Mouse (Mus musculus) C2C12 (cell line): ENCODE results near the gene Tmem150c. TPM values are rescaled to one million over a fixed set of nuclear protein-coding genes. Genes with fewer than 3 reads are reported as not detected.

Source experiments
- H3K27me3 ChIP-seq: one replicate; pipeline ENCODE4 v1.6.1; 2011; ENCODE audit not compliant: control insufficient read depth, insufficient read depth, insufficient read length
- H3K36me3 ChIP-seq: one replicate; pipeline ENCODE4 v1.6.1; 2011; ENCODE audit not compliant: control insufficient read depth, insufficient read depth
- H3K4me3 ChIP-seq: one replicate; pipeline ENCODE4 v1.5.1; 2011; ENCODE audit warnings: mild to moderate bottlenecking, control low read depth; ENCODE audit not compliant: poor library complexity, insufficient read depth, severe bottlenecking
- H3K79me2 ChIP-seq: one replicate; pipeline ENCODE4 v1.6.1; 2011; ENCODE audit not compliant: control insufficient read depth, insufficient read depth
- H3K79me3 ChIP-seq: one replicate; pipeline ENCODE4 v1.6.1; 2011; ENCODE audit warnings: low read depth, control low read depth
- H3ac ChIP-seq: one replicate; pipeline ENCODE3; 2011; ENCODE audit warnings: low read depth; ENCODE audit not compliant: control insufficient read depth, insufficient read length
- CEBPB ChIP-seq: IDR thresholded peaks from one replicate; pipeline ENCODE4 v1.6.1; 2011; ENCODE audit warnings: low read depth, mild to moderate bottlenecking, control low read depth, moderate library complexity
- CTCF ChIP-seq: IDR thresholded peaks from one replicate; pipeline ENCODE4 v1.5.1; 2011; ENCODE audit not compliant: control insufficient read depth, insufficient read depth, insufficient read length
- FOSL1 ChIP-seq: IDR thresholded peaks from one replicate; pipeline ENCODE4 v1.8.0; 2011; ENCODE audit warnings: mild to moderate bottlenecking, low read length; ENCODE audit not compliant: poor library complexity, insufficient read depth, severe bottlenecking
- MAX ChIP-seq: IDR thresholded peaks from one replicate; pipeline ENCODE4 v1.6.1; 2011; ENCODE audit warnings: mild to moderate bottlenecking, control low read depth
- MYOD1 ChIP-seq: IDR thresholded peaks from one replicate; pipeline ENCODE4 v1.6.1; 2011; ENCODE audit warnings: low read depth; ENCODE audit not compliant: control insufficient read depth, insufficient read length
- MYOG ChIP-seq: IDR thresholded peaks from one replicate; pipeline ENCODE4 v1.6.1; 2011; ENCODE audit not compliant: control insufficient read depth, insufficient read length; ENCODE audit errors: extremely low read depth
- USF1 ChIP-seq: IDR thresholded peaks from one replicate; pipeline ENCODE4 v1.6.1; 2011; ENCODE audit warnings: low read depth, mild to moderate bottlenecking, control low read depth, moderate library complexity
- polyA plus RNA-seq: library from polyadenylated mRNA; unstranded; fragments of >200 nt; fragmentation: generic; extraction: Trizol; gene quantifications from one replicate; pipeline ENCODE4 v1.2.1, GENCODE M21; 2012; ENCODE audit warnings: missing spikeins

The Tmem150c gene
- polyA plus RNA-seq, 1 experiment, result not detected

GRCm38 (mm10) chr5:100090515-100091262, 68.9 kb downstream of the Tmem150c start:
- H3K27me3 ChIP-seq, result peaks cover 30% of the 10 kb centered on the region
- H3ac ChIP-seq, result no peak overlapping the region
- H3K79me2 ChIP-seq, result no peaks in the 10 kb centered on the region
- no peaks in the 10 kb centered on the region for H3K79me3 ChIP-seq
- H3K36me3 ChIP-seq, result no peaks in the 10 kb centered on the region
- TF ChIP-seq CTCF, result no peak
- TF ChIP-seq CEBPB, result no peak
- no peak for TF ChIP-seq USF1
- TF ChIP-seq MAX, result no peak
- TF ChIP-seq FOSL1, result no peak
- TF ChIP-seq MYOG, result no peak
- TF ChIP-seq MYOD1, result no peak
- H3K4me3 ChIP-seq, result no peak overlapping the region

DNA sequence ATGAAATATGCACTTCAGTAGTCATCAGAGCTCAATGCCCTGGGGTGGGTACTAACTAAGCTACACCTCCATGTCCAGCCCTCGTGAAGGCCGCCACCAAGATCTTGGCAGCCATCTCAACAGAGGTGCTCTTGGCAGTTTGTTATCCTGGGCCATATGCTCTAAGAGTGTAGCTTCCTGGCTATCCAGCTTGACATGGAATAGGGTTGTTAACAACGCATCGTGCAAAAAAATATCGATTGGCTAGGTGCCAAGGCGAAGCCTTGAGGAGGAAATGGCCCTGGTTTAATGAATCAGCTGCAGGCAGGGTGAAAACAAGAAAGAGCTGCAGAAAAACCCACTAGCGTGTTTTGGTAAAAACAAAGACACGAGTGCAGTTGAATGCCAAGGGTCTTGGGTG, 74.5 kb downstream of the Tmem150c start:
- Histone ChIP-seq H3K79me3 (no peaks in the 10 kb centered on the region), H3K36me3 (no peaks in the 10 kb centered on the region), H3K4me3 (no peak overlapping the region), H3K27me3 (peaks cover 16% of the 10 kb centered on the region), H3ac (no peak overlapping the region), H3K79me2 (no peaks in the 10 kb centered on the region)
- TF ChIP-seq MYOD1, result no peak
- TF ChIP-seq CTCF, result no peak
- TF ChIP-seq MAX, result no peak
- TF ChIP-seq USF1, result no peak
- no peak for TF ChIP-seq MYOG
- TF ChIP-seq CEBPB, result no peak
- TF ChIP-seq FOSL1, result no peak

- Histone ChIP-seq H3ac (no peak overlapping the region), H3K4me3 (no peak overlapping the region), H3K27me3 (peaks cover 14% of the 10 kb centered on the region), H3K79me2 (no peaks in the 10 kb centered on the region), H3K36me3 (no peaks in the 10 kb centered on the region), H3K79me3 (no peaks in the 10 kb centered on the region)
- TF ChIP-seq MYOG (no peak), CTCF (no peak), MAX (no peak), MYOD1 (no peak), FOSL1 (no peak), CEBPB (no peak), USF1 (no peak)
Observed at GRCm38 (mm10) chr5:100083953-100084562, 75.5 kb downstream of the Tmem150c start.

- Histone ChIP-seq H3K79me3 (no peaks in the 10 kb centered on the region), H3ac (no peak overlapping the region), H3K79me2 (no peaks in the 10 kb centered on the region), H3K27me3 (peaks cover 6% of the 10 kb centered on the region), H3K4me3 (no peak overlapping the region), H3K36me3 (no peaks in the 10 kb centered on the region)
- no peak for TF ChIP-seq CTCF
Observed at GRCm38 (mm10) chr5:100082006-100082405, 77.6 kb downstream of the Tmem150c start.

- H3ac ChIP-seq, result no peak overlapping the region
- TF ChIP-seq MYOD1 (no peak), CTCF (no peak)
- H3K79me2 ChIP-seq, result no peaks in the 10 kb centered on the region
- no peaks in the 10 kb centered on the region for H3K36me3 ChIP-seq
- H3K27me3 ChIP-seq, result peaks cover 6% of the 10 kb centered on the region
- no peak overlapping the region for H3K4me3 ChIP-seq
- H3K79me3 ChIP-seq, result no peaks in the 10 kb centered on the region
Observed at GRCm38 (mm10) chr5:100079931-100080275, 79.7 kb downstream of the Tmem150c start.

GRCm38 (mm10) chr5:100079040-100079930, 80.3 kb downstream of the Tmem150c start:
- TF ChIP-seq FOSL1 (no peak), CTCF (no peak), CEBPB (no peak), MYOD1 (no peak), MAX (no peak), USF1 (no peak), MYOG (no peak)
- H3K79me2 ChIP-seq, result no peaks in the 10 kb centered on the region
- no peaks in the 10 kb centered on the region for H3K79me3 ChIP-seq
- H3K36me3 ChIP-seq, result no peaks in the 10 kb centered on the region
- H3K4me3 ChIP-seq, result no peak overlapping the region
- no peak overlapping the region for H3ac ChIP-seq
- peaks cover 6% of the 10 kb centered on the region for H3K27me3 ChIP-seq
